Comparison of ENCODE assay signal across 17 mouse cellular contexts in the genomic region with DNA sequence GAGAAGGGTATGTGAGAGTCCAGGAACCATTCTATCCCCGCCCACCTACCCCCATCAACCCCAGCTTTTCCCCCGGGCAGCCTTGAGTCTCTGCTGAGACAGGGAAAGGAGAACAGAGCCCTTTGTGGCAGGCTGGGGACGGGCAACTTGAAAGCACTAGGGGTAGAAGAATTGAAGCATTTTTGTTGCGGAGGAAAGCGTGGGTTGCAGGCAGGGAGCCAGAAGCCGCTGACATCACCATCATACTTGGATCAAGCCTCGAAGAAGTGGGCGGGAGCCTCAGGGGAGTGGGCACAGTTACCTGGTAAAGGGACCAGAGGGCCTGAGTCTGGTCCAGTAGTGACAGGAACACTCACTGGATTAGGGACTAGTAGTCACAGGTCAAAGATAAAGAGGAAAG. TPM values are rescaled to one million over a fixed set of nuclear protein-coding genes. Genes with fewer than 3 reads are reported as not detected.
A peak's percentile ranks its signal among the peaks of the same experiment; 100 is the strongest.
DNase-seq lines count a peak whose midpoint lies in the region; ATAC-seq lines count a peak whose summit lies in the region.
"Had no signal": no experiment of that assay in that cellular context is flagged by ENCODE, and none has a peak within 500 bp of the region (broad histone marks: within the 10 kb centered on the region; RNA-seq: fewer than 3 reads in every experiment).

No protein-coding gene starts in this region.

- H3K9ac ChIP-seq in hindbrain, embryonic 14.5 days = no peak overlapping the region
- H3K9ac ChIP-seq: embryonic facial prominence, embryonic 12.5 days; forebrain, embryonic 13.5 days; heart, embryonic 15.5 days; liver, embryonic 15.5 days had no signal

- no peaks in the 10 kb centered on the region for H3K36me3 ChIP-seq in hindbrain, embryonic 14.5 days (replicated peaks; ENCODE audit: control insufficient read depth, insufficient read depth)
- H3K36me3 ChIP-seq: embryonic facial prominence, embryonic 12.5 days; heart, embryonic 15.5 days; limb, embryonic 10.5 days; liver, embryonic 15.5 days had no signal

- H3K27ac ChIP-seq in hindbrain, embryonic 14.5 days = no peak overlapping the region
- H3K27ac ChIP-seq: embryonic facial prominence, embryonic 12.5 days; forebrain, embryonic 13.5 days; heart, embryonic 15.5 days; kidney, postnatal 0 days; limb, embryonic 10.5 days; liver, embryonic 15.5 days had no signal

- H3K9me3 ChIP-seq in hindbrain, embryonic 14.5 days (ENCODE audit: control insufficient read depth, low read length) = no peaks in the 10 kb centered on the region
- H3K9me3 ChIP-seq: embryonic facial prominence, embryonic 12.5 days; forebrain, embryonic 13.5 days; heart, embryonic 15.5 days; limb, embryonic 10.5 days; liver, embryonic 15.5 days had no signal

- no peaks in the 10 kb centered on the region for H3K4me1 ChIP-seq in hindbrain, embryonic 14.5 days (replicated peaks; ENCODE audit: control insufficient read depth, insufficient read depth, low read length)
- H3K4me1 ChIP-seq: embryonic facial prominence, embryonic 12.5 days; forebrain, embryonic 13.5 days; limb, embryonic 10.5 days; liver, embryonic 15.5 days had no signal

- H3K27me3 ChIP-seq in hindbrain, embryonic 14.5 days (ENCODE audit: control insufficient read depth, insufficient read depth, low read length) = no peaks in the 10 kb centered on the region
- H3K27me3 ChIP-seq: embryonic facial prominence, embryonic 12.5 days; forebrain, embryonic 13.5 days; heart, embryonic 15.5 days; liver, embryonic 15.5 days had no signal

- no peak overlapping the region for H3K4me3 ChIP-seq in hindbrain, embryonic 14.5 days (replicated peaks; ENCODE audit: low read length)
- H3K4me3 ChIP-seq: embryonic facial prominence, embryonic 12.5 days; forebrain, embryonic 13.5 days; heart, embryonic 15.5 days; limb, embryonic 10.5 days; liver, embryonic 15.5 days had no signal

- 69% methylated on average over 8 of the region's 8 CpGs for WGBS in hindbrain, embryonic 14.5 days

- ATAC-seq in frontal cortex, adult (ENCODE audit: low TSS enrichment) = peak; percentile 65
- ATAC-seq in hindbrain, embryonic 14.5 days (ENCODE audit: low FRiP score) = no peak
- ATAC-seq in monocyte, adult 5-6 weeks (replicated peaks; ENCODE audit: insufficient number of reproducible peaks, low FRiP score, low TSS enrichment, poor library complexity, severe bottlenecking) = no peak
- ATAC-seq: forebrain, embryonic 13.5 days had no signal

- H3K4me2 ChIP-seq in hindbrain, embryonic 14.5 days (replicated peaks) = no peak overlapping the region
- H3K4me2 ChIP-seq: embryonic facial prominence, embryonic 12.5 days; forebrain, embryonic 13.5 days; heart, embryonic 15.5 days; liver, embryonic 15.5 days had no signal

- no peak for DNase-seq in frontal cortex, postnatal 10 days (ENCODE audit: low spot score in 2 of 2)
- peak; percentile 12 for DNase-seq in thymus, postnatal 4 days
- DNase-seq in thymus, postnatal 36 days = no peak
- DNase-seq in left cerebral cortex, postnatal 25 days (ENCODE audit: low spot score in 2 of 2) = peak; percentile 41 to 76
- DNase-seq in kidney, adult 11 months = no peak
- no peak for DNase-seq in hindbrain, embryonic 14.5 days (ENCODE audit: low spot score)
- DNase-seq: adrenal gland, adult 2 months; B cell, adult 2 months; gastrocnemius, postnatal 14 days had no signal

- intact Hi-C loops in left cerebral cortex, postnatal 25 days (cut with DNase I) = no loop called here

RNA-seq across cellular contexts. Expression of a gene that starts 23.1 kb away (rescaled TPM):
- total RNA-seq in left cerebral cortex, postnatal 25 days (2021) = 10 to 100 TPM; 13.8 to 15.7 TPM
- polyA plus RNA-seq in hindbrain, embryonic 14.5 days (2014; fragmentation: Nextera tagmentation; extraction: Ambion mirVana) = 1.2 and 1.8 TPM in 2 replicates
- 5.2 to 9.9 TPM (median 9.1 TPM) in 3 replicates for total RNA-seq in monocyte, adult 5-6 weeks (2017)

RNA-seq across cellular contexts. Expression of a gene that starts 36.5 kb away (rescaled TPM):
- total RNA-seq in left cerebral cortex, postnatal 25 days (2021) = 10 to 100 TPM; 37.5 to 38.8 TPM
- polyA plus RNA-seq in hindbrain, embryonic 14.5 days (2014; fragmentation: Nextera tagmentation; extraction: Ambion mirVana) = 99.1 and 104 TPM in 2 replicates
- 9.8 to 11.6 TPM (median 11.4 TPM) in 3 replicates for total RNA-seq in monocyte, adult 5-6 weeks (2017)

Comparison
In these comparisons a context has a peak if more than half of its experiments do, and no peak if none do; other contexts are left out.
1. DNase-seq: peak in thymus, postnatal 4 days (single experiment) and left cerebral cortex, postnatal 25 days (2 of 2); none in frontal cortex, postnatal 10 days (0 of 2), thymus, postnatal 36 days (0 of 2), kidney, adult 11 months (single experiment) and hindbrain, embryonic 14.5 days (single experiment).